Mouse (Mus musculus) adipose tissue, adult 10 weeks (tissue): ENCODE results near the gene Got1. TPM values are rescaled to one million over a fixed set of nuclear protein-coding genes. Genes with fewer than 3 reads are reported as not detected.

ENCODE experiments used
- polyA plus RNA-seq: library from polyadenylated mRNA; stranded (reverse); fragments of 350-450 nt; fragmentation: Illumina TruSeq; extraction: RNeasy Lipid Tissue Mini Kit (QIAGEN cat#74804); gene quantifications from one replicate; pipeline ENCODE4 v1.2.3, GENCODE M21; 2014; ENCODE audit warnings: low read depth, low replicate concordance

Got1 gene
- polyA plus RNA-seq = 13.5 TPM

DNA sequence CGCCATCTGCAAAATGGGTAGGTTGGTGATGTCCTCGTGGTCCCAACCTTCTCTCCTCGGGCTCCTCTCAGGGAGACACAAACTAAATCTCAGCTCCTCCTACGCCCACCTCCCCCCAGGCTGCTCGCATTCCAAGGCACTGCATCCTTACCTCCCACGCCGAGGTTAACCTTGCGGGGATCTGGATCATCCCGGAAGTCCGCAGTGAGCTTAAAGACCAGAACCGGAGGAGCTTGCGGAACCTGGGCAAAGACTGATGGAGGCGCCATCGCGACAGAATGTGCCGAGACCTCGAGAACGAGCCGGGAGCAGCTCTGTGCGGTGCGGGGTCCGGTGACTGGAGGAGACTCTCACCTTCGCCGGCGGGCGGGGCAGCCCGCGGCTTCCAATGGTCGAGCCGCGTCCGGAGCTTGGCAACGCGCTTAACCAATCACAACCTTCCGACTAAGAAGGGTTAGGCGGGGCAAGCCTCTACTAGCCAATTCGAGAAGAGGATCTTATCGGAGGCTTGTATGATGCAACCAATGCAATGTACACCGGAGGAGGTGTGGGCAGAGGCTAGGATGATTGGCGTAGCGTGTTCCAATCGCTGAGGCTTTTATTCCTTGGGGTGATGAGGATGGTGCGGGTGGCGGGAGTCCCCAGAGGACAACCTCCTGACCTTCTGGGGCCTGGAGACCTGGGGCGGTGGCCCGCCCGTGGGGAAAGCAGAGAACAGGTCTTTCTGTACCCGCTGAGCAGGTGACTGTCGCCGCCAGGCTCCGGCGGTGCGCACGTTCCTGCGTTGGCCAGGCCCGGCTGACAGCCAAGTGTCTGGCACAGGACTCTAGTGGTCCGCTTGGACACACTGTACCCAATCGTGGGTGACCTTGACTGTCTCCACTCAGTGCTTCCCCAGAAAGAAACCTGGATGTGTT, at the start of gene Got1:
Gene Got1, minus strand, starts transcription at position 419 of the 917 bp plus-strand sequence.

Other genes with a start within 250 kb of the Got1 start
- not detected for gene Hpse2, start 136.2 kb downstream of the Got1 start, polyA plus RNA-seq
- 0.24 TPM for gene Cnnm1, start 84.2 kb downstream of the Got1 start, polyA plus RNA-seq
- gene Nkx2-3, start 87.7 kb upstream of the Got1 start, polyA plus RNA-seq = not detected
- 58.8 TPM for gene Slc25a28, start 150.3 kb upstream of the Got1 start, polyA plus RNA-seq
- 9.8 TPM for gene Entpd7, start 165.1 kb upstream of the Got1 start, polyA plus RNA-seq
- 16.6 TPM for gene Cutc, start 228.4 kb upstream of the Got1 start, polyA plus RNA-seq
- gene Cox15, start 228.4 kb upstream of the Got1 start, polyA plus RNA-seq = 36.5 TPM